Mouse (Mus musculus) stomach, postnatal 0 days (tissue): ENCODE data around the gene Wdr70. TPM values are rescaled to one million over a fixed set of nuclear protein-coding genes. Genes with fewer than 3 reads are reported as not detected.

ENCODE experiments used
- ATAC-seq: fragments of 200-750 bp; cut with Nextera tagmentation; 2 replicates; pipeline ENCODE4 v1.8.0; 2017; ENCODE audit not compliant: low FRiP score, low TSS enrichment
- DNase-seq: peaks from one replicate; pipeline ENCODE4 v3.0.0-alpha.2; 2016; ENCODE audit warnings: low spot score
- H3K27ac ChIP-seq: fragments of 300-500 bp; sonication (generic); replicated peaks from 2 replicates; pipeline ENCODE4 v1.5.1; 2014; ENCODE audit warnings: mild to moderate bottlenecking, control low read depth
- H3K27me3 ChIP-seq: fragments of 300-500 bp; sonication (generic); 2 replicates; pipeline ENCODE4 v1.6.1; 2014; ENCODE audit warnings: low read length; ENCODE audit not compliant: control insufficient read depth, insufficient read depth
- H3K36me3 ChIP-seq: fragments of 300-500 bp; sonication (generic); 2 replicates; pipeline ENCODE4 v1.6.1; 2014; ENCODE audit warnings: low read length, mixed read lengths; ENCODE audit not compliant: control insufficient read depth, insufficient read depth
- H3K4me1 ChIP-seq: fragments of 300-500 bp; sonication (generic); replicated peaks from 2 replicates; pipeline ENCODE4 v1.6.1; 2014; ENCODE audit warnings: antibody characterized with exemption; ENCODE audit not compliant: control insufficient read depth, insufficient read depth
- H3K4me2 ChIP-seq: fragments of 300-500 bp; sonication (generic); replicated peaks from 2 replicates; pipeline ENCODE4 v1.6.1; 2014; ENCODE audit warnings: low read depth, mild to moderate bottlenecking, control low read depth, moderate library complexity
- H3K4me3 ChIP-seq: fragments of 300-500 bp; sonication (generic); 2 replicates; pipeline ENCODE4 v1.5.1; 2014; ENCODE audit warnings: low read depth, low read length, control low read depth
- H3K9ac ChIP-seq: fragments of 300-500 bp; sonication (generic); 2 replicates; pipeline ENCODE4 v1.6.1; 2014; ENCODE audit warnings: mild to moderate bottlenecking, low read length, control low read depth, mixed read lengths
- H3K9me3 ChIP-seq: fragments of 300-500 bp; sonication (generic); 2 replicates; pipeline ENCODE4 v1.6.1; 2016; ENCODE audit warnings: low read length; ENCODE audit not compliant: control insufficient read depth
- CTCF ChIP-seq: IDR thresholded peaks from 2 replicates; pipeline ENCODE4 v1.5.1; 2016; ENCODE audit warnings: antibody characterized with exemption, low read depth, mild to moderate bottlenecking, moderate library complexity
- EP300 ChIP-seq: optimal IDR thresholded peaks from 2 replicates; pipeline ENCODE3; 2016; ENCODE audit warnings: antibody characterized with exemption
- WGBS: fragments of 180-500 bp; shearing (Covaris S2); extraction: QIAGEN DNeasy Blood & Tissue Kit; methylation state at CpG from one replicate; pipeline ENCODE4 v1.1.7; 2014; 5-methylcytosine and 5-hydroxymethylcytosine counted together
- polyA plus RNA-seq: library from polyadenylated mRNA; unstranded; fragments of >200 nt; fragmentation: Nextera tagmentation; extraction: Ambion mirVana; gene quantifications from 2 replicates; pipeline ENCODE4 v1.2.1, GENCODE M21; 2015

The Wdr70 gene
- polyA plus RNA-seq, 1 experiment from 2014 or later, result 22.6 TPM

DNA sequence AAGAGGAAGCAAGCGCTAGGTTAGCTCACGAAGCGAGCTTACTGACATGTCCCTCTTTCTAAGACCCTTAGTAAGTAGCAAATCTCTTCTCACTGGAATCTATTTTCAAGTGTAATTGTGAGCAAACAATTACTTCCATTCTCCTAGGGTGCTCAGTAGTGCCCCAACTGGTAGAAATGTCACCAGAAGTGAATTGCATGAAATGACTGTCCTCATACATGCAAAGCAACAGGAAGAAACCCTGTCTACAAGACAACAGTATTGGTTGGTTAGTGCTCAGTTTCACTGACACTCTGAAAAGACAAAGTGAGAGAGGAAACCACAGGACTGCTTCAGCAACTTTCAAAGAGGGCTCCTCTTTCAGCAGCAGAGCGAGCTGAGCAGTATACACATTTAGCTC, 173.6 kb downstream of the Wdr70 start:
- Histone ChIP-seq H3K27ac (no peak overlapping the region), H3K9ac (no peak overlapping the region), H3K4me3 (no peak overlapping the region), H3K36me3 (no peaks in the 10 kb centered on the region), H3K27me3 (no peaks in the 10 kb centered on the region), H3K9me3 (no peaks in the 10 kb centered on the region), H3K4me2 (no peak overlapping the region), H3K4me1 (no peaks in the 10 kb centered on the region)
- no peak for DNase-seq
- TF ChIP-seq CTCF (peak; percentile 67), EP300 (no peak)
- 93% methylated on average over 4 of the region's 4 CpGs for WGBS
- ATAC-seq, result no peak

DNA sequence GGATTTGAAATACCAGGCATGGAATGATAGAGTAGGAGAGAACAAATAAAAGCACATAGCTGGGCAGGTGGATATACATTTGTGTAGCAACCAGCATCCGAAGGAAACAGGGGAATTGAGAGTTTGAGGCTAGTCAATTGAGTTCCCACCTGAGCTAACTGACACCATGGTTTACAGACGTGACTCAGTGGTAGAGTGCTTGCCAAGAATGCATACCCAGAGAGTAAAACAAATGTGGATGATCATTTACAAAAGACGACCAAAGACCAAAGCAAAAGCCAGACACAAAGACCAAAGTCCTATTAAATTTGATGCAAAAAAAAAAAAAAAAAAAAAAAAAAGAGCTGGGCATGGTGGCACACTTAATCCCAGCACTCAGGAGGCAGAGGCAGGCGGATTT, 175.7 kb downstream of the Wdr70 start:
- 82% methylated on average over 4 of the region's 4 CpGs for WGBS
- Histone ChIP-seq H3K27ac (no peak overlapping the region), H3K9me3 (no peaks in the 10 kb centered on the region), H3K27me3 (no peaks in the 10 kb centered on the region), H3K9ac (no peak overlapping the region), H3K4me3 (no peak overlapping the region), H3K4me2 (no peak overlapping the region), H3K36me3 (no peaks in the 10 kb centered on the region), H3K4me1 (no peaks in the 10 kb centered on the region)
- ATAC-seq (no peak), DNase-seq (no peak)
- TF ChIP-seq EP300, result no peak
- TF ChIP-seq CTCF, result no peak

GRCm38 (mm10) chr15:7922291-7923037, 176.5 kb downstream of the Wdr70 start:
- 97% methylated on average over 14 of the region's 14 CpGs for WGBS
- no peaks in the 10 kb centered on the region for H3K4me1 ChIP-seq
- H3K27me3 ChIP-seq, result no peaks in the 10 kb centered on the region
- H3K9me3 ChIP-seq, result no peaks in the 10 kb centered on the region
- ATAC-seq, result no peak
- no peak overlapping the region for H3K27ac ChIP-seq
- no peak overlapping the region for H3K4me2 ChIP-seq
- H3K4me3 ChIP-seq, result no peak overlapping the region
- H3K36me3 ChIP-seq, result no peaks in the 10 kb centered on the region
- H3K9ac ChIP-seq, result no peak overlapping the region
- TF ChIP-seq EP300 (no peak), CTCF (no peak)
- no peak for DNase-seq

DNA sequence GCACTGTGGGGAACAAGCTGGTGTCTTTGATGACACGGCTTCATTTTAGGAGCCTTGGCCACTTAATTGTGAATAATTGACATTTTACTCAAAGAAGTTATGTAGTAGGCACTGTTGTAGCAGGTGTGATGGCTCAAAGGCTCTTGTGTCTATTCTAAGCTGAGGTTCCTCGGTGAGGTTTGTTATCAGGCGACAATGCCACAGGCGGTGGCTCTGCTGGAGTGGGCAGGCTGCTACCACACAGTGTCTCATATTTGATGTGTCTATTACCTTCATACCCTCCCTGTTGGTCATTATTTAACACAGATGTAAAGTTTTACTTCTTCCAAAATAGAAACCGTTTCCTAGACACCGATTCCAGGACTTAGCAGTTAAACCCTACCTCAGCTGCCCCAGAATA, 177.9 kb downstream of the Wdr70 start:
- DNase-seq (no peak), ATAC-seq (no peak)
- WGBS, result 87% methylated on average over 6 of the region's 6 CpGs
- Histone ChIP-seq H3K4me1 (no peaks in the 10 kb centered on the region), H3K4me3 (no peak overlapping the region), H3K27me3 (no peaks in the 10 kb centered on the region), H3K4me2 (no peak overlapping the region), H3K27ac (no peak overlapping the region), H3K36me3 (no peaks in the 10 kb centered on the region), H3K9me3 (no peaks in the 10 kb centered on the region), H3K9ac (no peak overlapping the region)
- TF ChIP-seq EP300 (no peak), CTCF (no peak)

GRCm38 (mm10) chr15:7906491-7907035, 192.4 kb downstream of the Wdr70 start:
- Histone ChIP-seq H3K4me3 (no peak overlapping the region), H3K9ac (no peak overlapping the region), H3K9me3 (no peaks in the 10 kb centered on the region), H3K27ac (no peak overlapping the region), H3K36me3 (no peaks in the 10 kb centered on the region), H3K27me3 (no peaks in the 10 kb centered on the region), H3K4me2 (no peak overlapping the region), H3K4me1 (no peaks in the 10 kb centered on the region)
- ATAC-seq (no peak), DNase-seq (no peak)
- no peak for TF ChIP-seq CTCF
- TF ChIP-seq EP300, result no peak
- WGBS, result 69% methylated on average over 5 of the region's 5 CpGs

- Histone ChIP-seq H3K27me3 (no peaks in the 10 kb centered on the region), H3K9me3 (no peaks in the 10 kb centered on the region), H3K9ac (no peak overlapping the region), H3K4me3 (no peak overlapping the region), H3K4me2 (no peak overlapping the region), H3K27ac (no peak overlapping the region), H3K4me1 (no peaks in the 10 kb centered on the region), H3K36me3 (no peaks in the 10 kb centered on the region)
- DNase-seq (no peak), ATAC-seq (no peak)
- 93% methylated on average over 6 of the region's 6 CpGs for WGBS
- TF ChIP-seq EP300 (no peak), CTCF (peak; percentile 55)
These were observed 199.7 kb downstream of the Wdr70 start for GRCm38 (mm10) chr15:7899286-7899685.
